Mouse (Mus musculus) G1E (cell line): Measurements from ENCODE around the gene Zfp385a.

Experiments used
- CTCF ChIP-seq: IDR thresholded peaks from 2 replicates; pipeline ENCODE4 v1.5.1; 2012; ENCODE audit warnings: low read depth, low read length, inconsistent platforms, mixed read lengths
- GATA1 ChIP-seq: IDR thresholded peaks from 2 replicates; pipeline ENCODE4 v1.6.1; 2012; ENCODE audit warnings: borderline replicate concordance, low read length, inconsistent platforms, mixed read lengths
- POLR2AphosphoS5 ChIP-seq: IDR thresholded peaks from 2 replicates; pipeline ENCODE4 v1.6.1; 2012; ENCODE audit warnings: low read depth, low read length, inconsistent platforms; ENCODE audit not compliant: insufficient replicate concordance
- TAL1 ChIP-seq: conservative IDR thresholded peaks from 2 replicates; pipeline ENCODE4 v1.6.1; 2012; ENCODE audit warnings: low read depth, low read length, inconsistent platforms, mixed read lengths

- no peak for TF ChIP-seq CTCF
- no peak for TF ChIP-seq POLR2AphosphoS5
- no peak for TF ChIP-seq GATA1
- peak; percentile 94 for TF ChIP-seq TAL1
Observed at GRCm38 (mm10) chr15:103339166-103339960, 530 bp downstream of the Zfp385a start.
